8 mouse cellular contexts compared by ENCODE assay signal in genomic region chr6:28931636-28932327, GRCm38 (mm10).
DNase-seq lines count a peak whose midpoint lies in the region; ATAC-seq and TF ChIP-seq lines count a peak whose summit lies in the region.

No protein-coding gene starts in this region.

- intact Hi-C loops in heart, postnatal 10 days (cut with DNase I): no loop called here

- H3K9me3 ChIP-seq in heart, embryonic 10.5 days: no peaks in the 10 kb centered on the region
- no peaks in the 10 kb centered on the region for H3K9me3 ChIP-seq in ES-Bruce4 (replicated peaks; ENCODE audit: control insufficient read depth, insufficient read depth, low read length, poor library complexity, severe bottlenecking)
- no peaks in the 10 kb centered on the region for H3K9me3 ChIP-seq in forebrain, embryonic 15.5 days
- H3K9me3 ChIP-seq in liver, embryonic 15.5 days (replicated peaks): no peaks in the 10 kb centered on the region

- ATAC-seq in forebrain, embryonic 15.5 days (replicated peaks): peak; percentile 61
- ATAC-seq in liver, embryonic 15.5 days (ENCODE audit: insufficient read depth): no peak; the same call in 1 of the 2 replicates
- no peak for ATAC-seq in granulocyte monocyte progenitor cell, adult 5-6 weeks (replicated peaks; ENCODE audit: poor library complexity, severe bottlenecking)
- ATAC-seq in erythroid progenitor cell, adult 5-6 weeks (replicated peaks; ENCODE audit: low FRiP score, poor library complexity, severe bottlenecking): no peak

- H3K27ac ChIP-seq in heart, embryonic 10.5 days: peak overlapping the region; percentile 69
- peak overlapping the region; percentile 72 for H3K27ac ChIP-seq in ES-Bruce4 (ENCODE audit: insufficient read depth, low read length)
- no peak overlapping the region; the same call in 1 of the 2 replicates for H3K27ac ChIP-seq in forebrain, embryonic 15.5 days (replicated peaks)
- H3K27ac ChIP-seq in liver, embryonic 15.5 days (replicated peaks): no peak overlapping the region

- peaks cover 18% of the 10 kb centered on the region for H3K4me1 ChIP-seq in heart, embryonic 10.5 days
- H3K4me1 ChIP-seq in ES-Bruce4 (ENCODE audit: control insufficient read depth, insufficient read depth, low read length): no peaks in the 10 kb centered on the region
- H3K4me1 ChIP-seq in forebrain, embryonic 15.5 days: peaks cover 21% of the 10 kb centered on the region
- no peaks in the 10 kb centered on the region for H3K4me1 ChIP-seq in liver, embryonic 15.5 days (replicated peaks)

- peak; percentile 8 for TF ChIP-seq POLR2A in ES-Bruce4 (IDR thresholded peaks at IDR 0.05; ENCODE audit: insufficient read depth, low read length)

- peak overlapping the region; percentile 45 for H3K9ac ChIP-seq in ES-Bruce4 (ENCODE audit: low read depth, poor library complexity, severe bottlenecking)
- H3K9ac ChIP-seq in forebrain, embryonic 15.5 days (replicated peaks): no peak overlapping the region
- H3K9ac ChIP-seq in liver, embryonic 15.5 days: no peak overlapping the region

- 2% methylated on average over 13 of the region's 13 CpGs for WGBS in heart, embryonic 10.5 days
- WGBS in forebrain, embryonic 15.5 days: 2% methylated on average over 13 of the region's 13 CpGs
- 8% methylated on average over 9 of the region's 13 CpGs for WGBS in liver, embryonic 15.5 days (ENCODE audit: insufficient replicate concordance)

- no peaks in the 10 kb centered on the region for H3K27me3 ChIP-seq in heart, embryonic 10.5 days (ENCODE audit: insufficient read depth, poor library complexity, severe bottlenecking)
- H3K27me3 ChIP-seq in ES-Bruce4 (ENCODE audit: control insufficient read depth, insufficient read depth, low read length, poor library complexity, severe bottlenecking): no peaks in the 10 kb centered on the region
- no peaks in the 10 kb centered on the region for H3K27me3 ChIP-seq in forebrain, embryonic 15.5 days
- peaks cover 20% of the 10 kb centered on the region for H3K27me3 ChIP-seq in liver, embryonic 15.5 days

- peak; percentile 78 for DNase-seq in heart, embryonic 10.5 days (ENCODE audit: low spot score)
- no peak for DNase-seq in heart, postnatal 10 days
- DNase-seq in ovary, postnatal 36 days (ENCODE audit: low spot score): no peak

- TF ChIP-seq CTCF in ES-Bruce4 (IDR thresholded peaks at IDR 0.05; ENCODE audit: low read depth, low read length): no peak

- peak overlapping the region; percentile 65 for H3K4me2 ChIP-seq in forebrain, embryonic 15.5 days (replicated peaks)
- H3K4me2 ChIP-seq in liver, embryonic 15.5 days: peak overlapping the region; percentile 20; the same call in 1 of the 2 replicates

- TF ChIP-seq EP300 in ES-Bruce4 (IDR thresholded peaks at IDR 0.05; ENCODE audit: insufficient read depth, low read depth, low read length): no peak

- no peaks in the 10 kb centered on the region for H3K36me3 ChIP-seq in heart, embryonic 10.5 days
- H3K36me3 ChIP-seq in ES-Bruce4 (ENCODE audit: control insufficient read depth, insufficient read depth, low read length, poor library complexity, severe bottlenecking): no peaks in the 10 kb centered on the region
- H3K36me3 ChIP-seq in forebrain, embryonic 15.5 days: no peaks in the 10 kb centered on the region
- no peaks in the 10 kb centered on the region for H3K36me3 ChIP-seq in liver, embryonic 15.5 days (replicated peaks)

- peak overlapping the region; percentile 55 for H3K4me3 ChIP-seq in heart, embryonic 10.5 days
- H3K4me3 ChIP-seq in ES-Bruce4 (ENCODE audit: low read depth, low read length): peak overlapping the region; percentile 67
- peak overlapping the region; percentile 35 for H3K4me3 ChIP-seq in forebrain, embryonic 15.5 days
- no peak overlapping the region for H3K4me3 ChIP-seq in liver, embryonic 15.5 days (replicated peaks)

Comparison
In these comparisons a context has a peak if more than half of its experiments do, and no peak if none do; other contexts are left out.
1. H3K27ac ChIP-seq: peak in heart, embryonic 10.5 days (single experiment) and ES-Bruce4 (single experiment); none in forebrain, embryonic 15.5 days (single experiment) and liver, embryonic 15.5 days (single experiment).